Mouse (Mus musculus): ENCODE measurements at regions not wholly inside any gene's neighbourhood (a gene's known extent, or its start where the extent isn't known, plus 50 kb on each side); places are given as distances from the start of the nearest gene placed in this dataset.

GRCm38 (mm10) chr4:150746430-150746923, 94.5 kb upstream of the Slc45a1 start:
- TF ChIP-seq POLR2A (IDR thresholded peaks at IDR 0.05; ENCODE audit: extremely low read depth, insufficient read depth, low read length) (no peak), CTCF (IDR thresholded peaks at IDR 0.05; ENCODE audit: low read depth, low read length) (no peak)
